Mouse (Mus musculus) heart, postnatal 10 days (tissue): ENCODE results near the gene Atg16l2. TPM values are rescaled to one million over a fixed set of nuclear protein-coding genes. Genes with fewer than 3 reads are reported as not detected.

Experiments used
- DNase-seq, 2 experiments: peaks; one replicate each; pipeline ENCODE4 v3.0.0; 2021
- intact Hi-C: fragments of 180-260 bp; cut with DNase I; formaldehyde crosslinking; loops from one replicate; pipeline ENCODE4 v1.15.1; 2025
- total RNA-seq, 2 experiments: library from RNA; stranded (reverse); gene quantifications; 2 replicates each; pipeline ENCODE4 v1.2.3; 2021

Atg16l2 gene
- total RNA-seq, result 10 to 100 TPM; 11.4 to 13.7 TPM

DNA sequence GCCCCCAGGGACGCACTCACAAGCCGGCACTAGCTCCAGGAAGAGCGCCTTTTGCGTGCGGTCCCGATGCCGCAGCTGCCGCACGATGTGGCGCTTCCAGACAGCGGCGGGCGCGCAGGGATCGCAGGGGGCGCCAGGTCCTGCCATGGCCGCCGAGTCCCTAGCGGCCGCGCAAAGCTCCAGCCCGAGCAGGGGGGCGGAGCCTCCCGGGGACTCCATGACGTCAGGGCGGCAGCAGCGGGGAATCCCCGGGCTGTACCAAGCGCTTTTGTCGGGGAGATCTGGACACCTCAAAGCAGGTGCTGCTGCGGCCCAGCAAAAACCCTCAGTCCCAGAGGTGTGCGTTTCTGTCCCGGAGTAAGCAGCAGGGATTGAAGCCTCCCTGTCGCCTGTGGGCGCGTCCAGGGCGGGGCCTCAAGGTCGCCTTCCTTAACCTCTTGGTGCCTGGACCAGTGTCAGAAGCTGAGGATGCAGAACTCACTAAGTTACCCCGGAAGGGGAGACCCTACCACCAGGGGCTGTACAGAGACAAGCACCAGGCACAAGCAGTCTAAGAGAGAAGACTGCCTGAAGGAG is at the start of gene Atg16l2:
Atg16l2 (minus strand) TSS at position 371 of the 576 bp plus-strand sequence.
- DNase-seq, result peak; percentile 95 to 96
- intact Hi-C loops, result loop anchor here (5.0 kb wide), 1 partner anchor 315 kb away; no protein-coding TSS in a partner anchor

DNA sequence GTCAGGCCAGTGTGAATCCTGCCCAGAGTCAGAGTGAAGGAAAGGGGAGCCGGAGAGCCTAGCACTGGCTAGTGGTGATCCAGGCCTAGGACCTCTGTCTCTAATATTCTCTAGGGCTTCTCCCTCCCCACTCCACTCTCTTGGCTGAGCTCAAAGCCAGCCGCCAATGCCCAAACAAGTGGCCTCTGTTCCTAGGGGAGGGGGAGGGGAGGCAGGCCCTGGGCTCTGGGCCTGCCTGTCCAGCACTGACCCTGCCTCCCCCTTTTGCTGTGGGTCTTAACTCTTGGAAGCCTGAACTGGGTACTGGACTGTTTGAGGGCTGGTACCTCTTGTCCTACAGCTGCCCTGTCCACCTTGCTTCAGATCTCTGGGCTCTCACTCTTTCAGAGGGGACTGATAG is 47.8 kb upstream of the Atg16l2 start:
- no peak for DNase-seq
- intact Hi-C loops, result loop anchor here (5.0 kb wide), 1 partner anchor 38 kb away; no protein-coding TSS in a partner anchor

DNA sequence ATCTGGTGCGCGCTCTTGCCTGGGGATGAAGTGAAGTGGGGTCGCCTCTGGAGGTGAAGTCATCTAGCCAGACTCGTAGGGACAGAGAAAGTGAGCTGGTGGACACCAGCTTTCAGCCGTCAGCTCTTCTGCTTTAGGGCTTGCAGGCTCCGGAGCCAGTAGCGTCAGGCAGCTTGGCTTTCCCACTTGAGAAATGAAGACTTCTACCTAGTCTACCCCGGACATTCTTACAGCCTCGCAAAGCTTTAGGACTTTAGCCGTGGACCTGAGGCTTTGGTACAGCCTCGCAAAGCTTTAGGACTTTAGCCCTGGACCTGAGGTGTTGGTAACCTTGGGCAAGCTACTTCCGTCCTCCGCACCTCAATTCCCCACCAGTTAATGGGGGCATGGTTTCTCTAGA is 46.3 kb upstream of the Atg16l2 start:
- intact Hi-C loops, result loop anchor here (5.0 kb wide), 1 partner anchor 36 kb away; no protein-coding TSS in a partner anchor
- DNase-seq, result no peak

DNA sequence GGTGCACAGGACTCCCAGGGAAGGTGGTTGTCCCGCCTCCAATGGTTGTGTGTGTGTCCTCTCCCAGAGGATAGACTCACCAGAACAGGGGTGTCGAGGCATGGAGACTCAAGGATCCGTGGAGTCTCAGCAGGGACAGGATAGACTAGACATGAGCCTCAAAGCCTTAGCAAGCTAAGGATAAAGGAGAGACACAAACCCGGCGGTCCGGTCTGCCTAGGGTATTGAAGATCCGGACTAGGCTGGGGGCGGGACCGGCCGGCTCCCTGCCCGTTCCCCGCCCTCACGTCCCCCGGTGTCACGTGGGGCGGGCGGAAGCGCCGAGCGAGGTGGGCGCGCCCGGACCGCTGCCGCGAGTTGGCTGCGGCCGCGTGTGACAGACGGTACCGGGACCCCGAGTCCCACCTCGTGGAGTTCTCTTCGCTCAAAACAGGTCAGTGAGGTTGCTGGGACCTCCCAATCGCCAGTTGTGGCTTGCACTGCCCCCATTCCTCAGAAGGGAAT is 45.8 kb upstream of the Atg16l2 start, which contains the start of gene Arap1:
Arap1 (plus strand) TSS at position 301 of the 504 bp plus-strand sequence.
- intact Hi-C loops, result loop anchor here (5.0 kb wide), 1 partner anchor 36 kb away; no protein-coding TSS in a partner anchor
- DNase-seq, result peak; percentile 65 to 74

DNA sequence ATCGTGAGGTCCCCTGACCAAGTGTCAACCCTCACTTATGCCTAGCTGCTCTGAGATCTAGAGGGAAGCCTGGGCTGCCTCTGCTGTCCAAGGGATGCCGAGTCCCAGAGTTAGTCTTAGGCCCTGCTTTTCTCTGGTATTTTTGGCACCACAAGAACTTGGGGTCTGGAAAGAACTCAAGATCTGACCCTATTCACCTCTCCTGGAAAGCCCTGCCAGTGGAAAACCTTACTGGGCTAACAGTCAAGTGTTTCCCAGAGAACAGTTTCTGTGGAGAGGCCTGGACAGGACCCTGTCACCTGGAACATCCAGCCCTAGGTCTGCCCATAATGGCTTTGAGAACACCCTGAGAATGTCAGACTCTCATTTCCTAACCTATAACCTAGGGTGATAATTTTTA is 44.9 kb upstream of the Atg16l2 start:
- no peak for DNase-seq
- intact Hi-C loops, result loop anchor here (5.0 kb wide), 1 partner anchor 35 kb away; no protein-coding TSS in a partner anchor

DNA sequence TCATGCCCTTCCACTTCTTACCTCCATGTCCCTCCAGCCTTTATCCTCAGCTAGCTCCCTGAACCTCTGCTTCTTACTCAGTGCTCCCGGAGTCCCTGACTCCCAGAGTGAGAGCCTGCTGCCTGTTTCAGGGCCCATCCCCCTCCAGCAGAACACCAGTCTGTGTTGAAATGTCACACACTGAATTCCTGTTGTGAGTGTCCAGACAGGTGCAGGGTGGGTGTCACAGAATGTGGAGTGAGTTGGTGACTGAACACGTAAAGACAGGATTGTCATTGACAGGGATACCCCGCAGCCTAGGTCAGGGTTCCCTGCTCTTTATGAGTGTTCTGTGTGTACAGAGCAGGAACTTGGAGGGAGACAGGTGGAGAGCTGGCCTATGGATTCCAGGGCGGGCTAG is 42.8 kb upstream of the Atg16l2 start:
- no peak for DNase-seq
- intact Hi-C loops, result loop anchor here (5.0 kb wide), 1 partner anchor 33 kb away; no protein-coding TSS in a partner anchor

DNA sequence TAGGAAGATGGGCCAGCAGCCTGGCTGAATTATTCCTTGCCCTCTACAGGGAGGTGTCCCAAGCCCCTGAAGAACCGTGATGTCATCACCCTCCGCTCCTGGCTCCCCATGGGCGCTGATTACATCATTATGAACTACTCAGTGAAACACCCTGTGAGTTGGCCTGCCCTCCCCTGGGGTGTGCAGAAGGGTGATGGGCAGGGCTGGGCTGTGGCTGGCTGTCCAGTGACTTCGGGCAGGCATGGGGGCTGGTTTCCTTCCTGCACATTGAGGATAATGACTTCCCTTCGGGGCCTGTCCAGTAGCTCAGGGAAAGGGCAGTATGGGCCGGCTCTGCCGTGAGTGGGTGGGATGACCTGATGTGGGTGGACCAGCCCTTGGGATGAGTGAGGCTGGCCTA is 41.1 kb upstream of the Atg16l2 start:
- intact Hi-C loops, result no loop called here
- DNase-seq, result no peak

DNA sequence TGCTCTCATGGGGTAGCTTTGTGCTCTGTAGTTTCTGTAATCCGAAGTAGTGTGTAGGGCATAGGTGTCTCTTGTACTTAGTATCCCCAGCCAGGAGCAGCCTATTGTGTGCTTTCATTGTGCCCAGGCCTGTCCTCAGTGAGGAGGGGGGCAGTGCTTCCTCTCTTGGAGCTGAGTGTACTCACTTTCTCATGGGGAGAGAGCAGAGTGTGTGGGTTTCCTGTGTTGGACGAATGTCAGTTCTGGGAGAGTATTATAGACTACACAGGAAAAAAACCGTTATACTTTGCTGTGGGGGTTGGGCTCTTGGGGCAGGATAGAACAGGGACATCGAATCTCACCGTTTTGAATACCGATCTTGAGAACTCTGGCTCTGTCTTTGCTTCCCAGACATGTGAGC is 39.4 kb upstream of the Atg16l2 start:
- intact Hi-C loops, result no loop called here
- no peak for DNase-seq

DNA sequence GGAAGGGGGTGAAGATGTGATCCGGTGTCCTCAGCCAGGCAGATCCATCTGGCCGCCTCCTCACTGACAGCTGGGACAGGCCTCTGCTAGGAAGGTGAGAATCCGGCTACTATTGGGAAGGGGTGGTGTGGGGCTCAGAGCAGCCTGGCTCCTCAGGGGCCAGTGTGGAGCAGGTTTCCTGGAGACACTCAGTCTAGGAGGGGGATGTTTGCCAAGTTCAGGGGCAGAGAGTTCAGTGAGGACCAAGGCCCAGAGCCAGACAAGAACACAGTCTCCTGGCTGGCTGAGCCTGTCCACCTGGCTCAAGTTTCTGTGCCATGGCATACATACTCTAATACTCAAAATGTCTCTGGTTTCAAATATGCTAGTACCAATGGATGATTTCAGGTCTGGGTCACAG is 35.4 kb upstream of the Atg16l2 start:
- DNase-seq, result no peak
- intact Hi-C loops, result no loop called here

DNA sequence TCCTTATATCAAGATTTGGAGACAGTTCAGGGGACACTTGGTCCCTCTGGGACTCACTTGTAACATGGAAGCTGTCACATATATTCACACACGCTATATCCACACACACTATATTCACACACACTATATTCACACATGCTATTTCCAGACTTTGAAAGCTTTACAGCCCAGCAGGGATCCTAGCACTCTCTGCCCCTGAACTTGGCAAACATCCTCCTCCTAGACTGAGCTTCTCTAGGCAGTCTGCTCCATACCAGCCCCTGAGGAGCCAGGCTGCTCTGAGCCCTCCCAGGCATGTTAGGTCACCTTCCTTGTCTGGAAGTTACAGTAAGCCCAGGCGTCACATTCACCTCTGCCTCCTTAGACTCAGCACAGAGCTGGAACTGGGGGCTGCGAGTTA is 34.6 kb upstream of the Atg16l2 start:
- intact Hi-C loops, result no loop called here
- DNase-seq, result no peak

DNA sequence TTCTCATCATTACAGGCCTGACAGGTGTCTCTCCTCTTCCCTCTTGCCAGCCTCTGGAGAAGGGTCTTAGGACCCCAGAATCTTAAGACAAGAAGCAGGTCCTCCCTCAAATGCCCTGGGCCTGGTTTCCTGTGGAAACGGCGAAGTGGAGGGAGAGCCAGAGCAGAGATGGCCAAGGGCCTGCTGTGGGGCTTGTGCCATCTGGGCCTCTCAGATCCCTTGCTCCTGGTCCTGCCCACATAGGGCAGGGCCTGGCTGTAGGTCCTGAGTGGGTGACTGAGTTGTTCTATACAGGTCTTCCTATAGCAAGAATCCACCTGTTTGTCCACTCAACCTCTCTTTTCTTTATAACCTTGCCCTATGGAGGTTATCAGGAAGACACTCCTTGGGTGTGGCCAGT is 33.2 kb upstream of the Atg16l2 start:
- intact Hi-C loops, result no loop called here

DNA sequence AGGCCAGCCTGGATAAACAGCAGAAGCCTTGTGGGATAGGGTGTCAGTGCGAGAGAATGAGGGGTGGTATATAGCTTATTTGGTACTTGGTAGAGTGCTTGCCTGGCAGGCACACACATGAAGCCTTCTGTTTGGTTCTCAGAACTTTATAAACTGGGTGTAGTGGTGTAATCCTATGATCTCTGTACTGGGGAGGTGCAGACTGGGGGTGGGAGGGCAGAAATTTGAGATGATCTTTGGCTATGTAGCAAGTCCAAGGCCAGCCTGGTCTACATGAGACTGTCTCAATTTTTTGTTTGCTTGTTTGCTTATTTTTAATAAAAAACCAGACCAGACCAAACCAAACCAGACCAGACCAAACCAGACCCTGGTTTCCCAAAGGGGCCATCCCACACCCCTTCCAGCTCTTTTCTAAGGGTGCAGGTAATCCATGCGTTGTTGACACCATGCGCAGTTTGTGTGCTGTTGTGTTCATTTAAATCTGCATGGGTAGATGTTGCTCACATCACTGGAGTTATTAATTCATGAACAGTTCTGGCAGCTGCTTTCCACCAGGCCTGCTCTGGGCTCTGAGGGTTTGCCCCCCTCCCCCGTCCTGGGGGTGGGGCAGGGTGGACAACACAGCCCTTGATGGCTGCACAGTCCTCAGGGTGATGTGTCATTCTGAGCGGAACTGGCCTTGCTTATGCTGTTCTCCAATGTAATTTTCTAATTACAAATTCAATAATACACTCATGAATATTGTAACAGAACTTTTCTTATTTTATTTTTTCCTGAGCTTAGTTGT is 30.2 kb upstream of the Atg16l2 start:
- DNase-seq, result no peak
- intact Hi-C loops, result no loop called here

More for the DNA sequence above, 33.2 kb upstream of the Atg16l2 start:
- DNase-seq, result no peak

DNA sequence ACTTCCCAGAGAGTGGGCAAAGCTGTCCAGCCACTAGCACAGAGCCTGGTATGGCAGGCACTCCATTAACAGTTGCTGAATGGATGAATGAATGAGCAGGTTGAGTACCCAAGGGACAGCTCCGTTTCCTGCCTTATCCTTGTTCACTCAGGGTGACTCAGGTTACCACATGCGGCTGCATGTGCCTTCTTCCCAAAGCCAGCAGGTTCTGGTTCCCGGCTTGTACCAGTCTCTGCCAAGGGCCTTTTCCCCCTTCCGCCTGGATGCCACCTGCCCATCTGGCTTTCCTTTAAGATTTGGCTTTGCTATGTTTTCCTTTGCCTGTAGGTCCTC is 28.8 kb upstream of the Atg16l2 start:
- DNase-seq, result no peak
- intact Hi-C loops, result no loop called here

DNA sequence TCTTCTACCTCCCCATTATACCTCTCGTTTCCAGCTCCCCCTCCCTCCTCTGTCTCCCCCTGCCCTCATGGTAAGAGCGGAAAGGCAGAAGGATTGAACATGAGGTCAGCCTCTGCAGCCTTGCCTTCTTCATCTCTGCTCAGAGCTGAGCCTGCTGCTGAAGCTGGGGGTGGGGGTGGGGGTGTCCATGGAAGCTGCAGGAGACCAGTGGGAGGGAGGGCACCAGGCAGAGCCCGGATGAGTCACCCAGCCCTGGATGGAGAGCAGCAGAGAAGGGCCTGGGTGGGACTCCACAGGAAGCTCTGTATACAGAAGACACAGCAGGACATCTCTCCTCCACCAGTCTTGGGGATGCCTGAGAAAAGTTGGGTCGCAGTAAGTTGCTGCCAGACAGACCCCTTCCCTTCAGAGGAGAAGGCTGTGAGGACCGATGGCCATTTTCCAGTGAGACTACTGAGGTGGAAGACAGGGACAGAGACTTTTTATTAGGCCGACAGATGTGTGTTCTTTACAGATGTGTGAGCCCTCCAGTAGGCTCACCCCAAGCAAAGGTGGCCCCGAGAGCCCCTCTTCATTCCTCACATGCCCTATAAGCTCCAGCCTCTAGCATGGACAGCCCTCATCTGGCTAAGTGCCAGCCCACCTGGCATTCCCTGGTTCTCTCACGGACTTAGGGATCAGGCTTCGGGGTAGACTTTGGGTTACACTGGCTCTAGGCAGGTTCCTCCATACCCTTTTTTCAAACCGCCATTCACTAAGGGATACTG is 28.2 kb upstream of the Atg16l2 start:
- no peak for DNase-seq
- intact Hi-C loops, result no loop called here

DNA sequence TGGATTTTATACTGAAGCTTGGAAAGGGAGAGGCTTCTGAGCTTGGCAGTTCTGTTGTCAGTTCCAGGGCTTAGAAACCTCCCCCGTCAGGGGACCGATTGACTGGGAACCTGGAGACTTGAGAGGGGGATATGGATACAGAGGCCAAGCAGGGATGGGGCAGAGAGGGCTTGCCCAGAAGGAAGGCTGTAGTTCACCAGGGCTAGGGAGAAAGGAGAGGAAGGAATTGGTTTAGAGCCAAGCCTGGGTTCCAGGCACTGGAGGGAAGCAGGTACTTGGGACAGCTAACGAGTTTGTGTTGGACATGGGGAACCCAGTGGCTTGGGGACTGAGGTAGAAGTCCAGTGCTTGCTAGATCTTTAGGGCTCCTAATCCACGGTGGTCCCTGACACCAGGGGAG is 27.6 kb upstream of the Atg16l2 start:
- intact Hi-C loops, result no loop called here
- DNase-seq, result no peak

DNA sequence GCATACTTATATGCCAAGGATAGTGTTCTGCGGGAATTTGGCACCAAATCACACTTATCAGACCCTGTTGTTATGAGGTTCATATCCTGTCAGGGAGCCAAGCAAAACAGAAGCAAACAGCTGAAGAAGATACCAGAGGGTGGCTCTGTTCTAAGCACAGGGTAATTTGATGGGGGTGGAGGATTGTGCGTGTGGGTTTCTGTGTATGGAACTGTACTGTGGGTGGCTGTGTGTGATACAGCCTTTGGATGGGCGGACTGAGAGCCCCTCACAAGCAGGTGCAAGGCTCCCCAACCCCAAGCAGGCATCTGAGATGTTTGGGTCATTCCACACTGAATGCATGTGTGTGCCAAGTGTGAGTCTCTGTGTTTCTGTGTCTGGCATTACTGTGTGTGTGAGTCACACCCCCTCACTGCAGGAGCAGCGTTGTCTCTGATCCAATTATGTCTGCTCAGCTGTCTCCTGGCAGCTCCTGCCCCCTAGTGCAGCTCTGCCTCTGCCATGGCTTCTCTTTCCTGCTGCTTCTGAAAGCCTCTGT is 26.6 kb upstream of the Atg16l2 start:
- intact Hi-C loops, result no loop called here
- DNase-seq, result no peak

DNA sequence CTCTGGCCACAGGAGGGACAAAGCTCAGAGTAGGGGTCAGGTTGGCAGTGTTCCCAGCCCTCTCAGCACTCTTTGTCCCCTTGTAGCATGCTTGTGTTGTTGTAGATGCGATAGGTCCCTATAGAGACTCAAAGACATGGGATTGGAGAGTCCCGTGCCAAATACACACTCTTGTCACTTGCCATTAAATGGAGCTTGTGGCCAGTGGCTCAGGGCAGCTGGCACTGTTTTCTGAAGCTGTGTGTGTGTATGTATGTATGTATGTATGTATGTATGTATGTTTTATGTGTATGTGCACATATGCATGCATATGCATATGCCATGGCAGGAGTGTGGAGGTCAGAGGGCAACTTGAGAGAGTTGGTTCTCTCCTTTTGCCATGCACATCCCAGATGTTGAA is 25.7 kb upstream of the Atg16l2 start:
- DNase-seq, result no peak
- intact Hi-C loops, result no loop called here

DNA sequence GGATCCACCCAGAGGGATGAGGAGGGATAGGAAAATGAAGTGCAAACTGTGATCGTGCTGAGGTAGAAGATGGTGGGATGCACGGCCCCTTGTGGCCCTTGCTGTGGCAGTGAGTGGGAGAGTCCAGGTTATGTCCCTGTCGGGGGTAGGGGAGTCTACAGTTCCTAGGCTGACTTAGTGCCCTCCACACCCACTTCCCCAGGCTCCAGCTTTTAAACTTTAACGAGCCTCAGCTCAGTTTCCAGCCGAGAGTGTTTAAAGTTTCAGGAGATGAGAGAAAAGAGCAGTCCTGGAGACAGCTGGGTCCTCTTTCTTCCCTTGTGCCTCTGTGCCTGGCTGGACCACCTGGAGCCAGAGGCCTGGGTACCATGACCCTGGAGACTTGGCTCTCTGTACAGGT is 25.2 kb upstream of the Atg16l2 start:
- no peak for DNase-seq
- intact Hi-C loops, result no loop called here

DNA sequence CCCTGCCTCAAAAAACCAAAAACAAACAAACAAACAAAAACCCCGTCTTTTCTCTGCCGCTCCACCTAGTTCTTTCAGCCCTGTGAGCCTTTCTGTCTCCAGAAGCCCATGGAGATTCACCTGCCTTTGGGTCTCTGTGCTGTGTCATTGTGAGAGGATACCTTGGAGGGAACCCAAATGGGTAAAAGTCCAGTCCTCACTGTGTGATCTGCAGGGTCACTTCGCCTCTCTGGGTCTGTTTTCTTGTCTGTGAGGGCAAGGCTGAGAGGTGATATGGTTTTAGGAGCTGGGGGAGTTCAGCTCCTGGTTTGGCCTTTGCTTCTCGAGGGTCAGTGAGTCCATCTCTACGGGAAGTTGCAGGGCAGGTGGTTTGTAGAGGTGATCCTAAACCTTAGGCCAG is 24.0 kb upstream of the Atg16l2 start:
- DNase-seq, result no peak
- intact Hi-C loops, result no loop called here

DNA sequence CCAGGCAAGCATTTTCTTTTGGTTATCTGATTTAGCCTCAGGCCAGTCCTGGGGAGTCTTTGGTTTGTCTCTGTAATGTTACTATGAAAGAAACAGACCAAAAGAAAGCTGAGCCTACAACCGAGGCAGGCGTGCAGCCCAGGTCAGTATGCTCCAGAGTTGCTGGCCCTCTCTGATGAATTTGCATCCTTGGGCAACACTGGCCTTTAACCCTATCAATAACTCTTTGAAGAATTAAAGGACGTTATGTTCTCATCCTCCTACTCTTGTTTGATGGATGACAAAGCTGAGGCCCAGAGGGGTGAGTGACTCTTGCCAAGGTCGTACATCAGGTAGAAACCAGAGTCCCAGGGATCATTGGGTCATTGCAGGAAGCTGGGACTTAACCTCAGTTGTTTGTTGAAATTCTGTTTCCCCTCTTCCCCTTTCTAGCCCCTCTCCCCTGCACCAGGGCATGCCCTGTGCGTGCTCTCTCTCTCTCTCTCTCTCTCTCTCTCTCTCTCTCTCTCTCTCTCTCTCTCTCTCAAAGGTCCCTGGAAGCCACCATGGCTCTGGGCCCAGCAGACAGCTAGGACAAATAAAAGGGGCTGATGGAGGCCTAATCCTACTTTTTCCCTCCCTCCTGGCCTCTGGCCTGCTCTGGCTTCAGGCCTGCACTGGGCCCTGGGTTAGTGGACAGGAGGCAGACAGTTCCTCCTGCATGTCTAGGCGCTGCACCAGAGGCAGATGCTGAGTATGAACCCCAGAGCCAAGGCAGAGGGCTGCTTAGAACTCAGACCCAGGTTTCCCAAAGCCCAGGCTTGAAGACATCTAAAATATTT is 22.3 kb upstream of the Atg16l2 start:
- peak; percentile 48 to 49 for DNase-seq
- intact Hi-C loops, result no loop called here
